Mouse (Mus musculus) embryonic facial prominence, embryonic 13.5 days (tissue): ENCODE measurements around the gene Yeats2. TPM values are rescaled to one million over a fixed set of nuclear protein-coding genes. Genes with fewer than 3 reads are reported as not detected.

Experiments used
- ATAC-seq: fragments of 200-750 bp; cut with Nextera tagmentation; 2 replicates; pipeline ENCODE4 v1.8.0; 2017; ENCODE audit warnings: low read depth; ENCODE audit not compliant: insufficient number of reproducible peaks, insufficient read depth, low FRiP score, low TSS enrichment
- H3K27ac ChIP-seq: fragments of 300-500 bp; sonication (generic); 2 replicates; pipeline ENCODE4 v1.5.1; 2015; ENCODE audit warnings: moderate library complexity, mild to moderate bottlenecking, inconsistent platforms
- H3K27me3 ChIP-seq: fragments of 300-500 bp; sonication (generic); 2 replicates; pipeline ENCODE4 v1.6.1; 2015; ENCODE audit warnings: mild to moderate bottlenecking, inconsistent platforms
- H3K36me3 ChIP-seq: fragments of 300-500 bp; sonication (generic); 2 replicates; pipeline ENCODE4 v1.6.1; 2015; ENCODE audit warnings: mild to moderate bottlenecking, inconsistent platforms
- H3K4me1 ChIP-seq: fragments of 300-500 bp; sonication (generic); 2 replicates; pipeline ENCODE4 v1.6.1; 2015; ENCODE audit warnings: inconsistent platforms
- H3K4me2 ChIP-seq: fragments of 300-500 bp; sonication (generic); 2 replicates; pipeline ENCODE4 v1.6.1; 2015; ENCODE audit warnings: moderate library complexity, mild to moderate bottlenecking, inconsistent platforms
- H3K4me3 ChIP-seq: fragments of 300-500 bp; sonication (generic); 2 replicates; pipeline ENCODE4 v1.5.1; 2015; ENCODE audit warnings: mild to moderate bottlenecking, inconsistent platforms
- H3K9ac ChIP-seq: fragments of 300-500 bp; sonication (generic); 2 replicates; pipeline ENCODE4 v1.6.1; 2015; ENCODE audit warnings: mild to moderate bottlenecking, inconsistent platforms
- H3K9me3 ChIP-seq: fragments of 300-500 bp; sonication (generic); 2 replicates; pipeline ENCODE4 v1.6.1; 2016; ENCODE audit warnings: inconsistent platforms
- WGBS: fragments of 180-500 bp; shearing (Covaris S2); methylation state at CpG from one replicate; pipeline ENCODE4 v1.1.7; 2015; ENCODE audit warnings: mixed read lengths; 5-methylcytosine and 5-hydroxymethylcytosine counted together
- polyA plus RNA-seq: library from polyadenylated mRNA; unstranded; fragments of >200 nt; fragmentation: Nextera tagmentation; extraction: Ambion mirVana; gene quantifications from 2 replicates; pipeline ENCODE4 v1.2.1, GENCODE M21; 2015

Gene Yeats2
- polyA plus RNA-seq, 1 experiment from 2014 or later = 40.3 TPM

DNA sequence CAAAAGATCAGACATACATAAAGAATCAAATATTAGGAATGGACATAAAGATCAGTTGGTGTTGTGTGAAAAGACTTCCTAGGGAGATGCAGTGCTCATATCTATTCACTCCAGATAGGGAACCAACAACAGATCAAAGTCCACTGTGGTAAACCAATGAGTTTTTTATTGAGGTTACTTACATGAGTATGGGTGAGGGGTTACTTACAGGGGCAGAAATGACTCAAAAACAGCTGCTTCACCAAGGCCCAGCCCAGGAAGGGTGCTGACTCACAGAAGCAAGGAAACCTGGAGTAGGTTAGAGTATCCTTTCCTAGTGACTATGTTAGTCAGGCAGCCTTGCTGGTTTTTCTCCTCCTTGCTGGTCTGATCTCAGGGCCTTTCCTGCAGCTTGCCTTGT lies 51.2 kb downstream of the Yeats2 start:
- H3K9me3 ChIP-seq = no peaks in the 10 kb centered on the region
- no peaks in the 10 kb centered on the region for H3K27me3 ChIP-seq
- H3K9ac ChIP-seq = no peak overlapping the region
- H3K36me3 ChIP-seq = peaks cover 90% of the 10 kb centered on the region
- ATAC-seq = no peak
- no peaks in the 10 kb centered on the region for H3K4me1 ChIP-seq
- no peak overlapping the region for H3K4me2 ChIP-seq
- no peak overlapping the region for H3K27ac ChIP-seq
- H3K4me3 ChIP-seq = no peak overlapping the region

DNA sequence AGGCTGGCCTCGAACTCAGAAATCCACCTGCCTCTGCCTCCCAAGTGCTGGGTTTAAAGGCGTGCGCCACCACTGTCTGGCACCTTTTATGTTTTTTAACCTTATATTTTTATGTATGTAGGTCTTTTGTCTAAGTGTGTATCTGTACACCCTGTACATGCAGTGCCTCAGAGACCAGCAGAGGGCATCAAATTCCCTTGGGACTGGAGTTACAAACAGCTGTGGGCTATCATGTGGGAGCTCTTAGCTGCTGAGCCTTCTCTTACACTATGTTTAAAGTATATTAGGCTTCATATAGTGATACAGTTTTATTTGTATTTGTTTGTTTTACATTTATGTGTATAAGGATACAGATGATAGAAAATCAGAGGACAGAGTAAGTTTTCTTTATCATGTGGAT lies 54.7 kb downstream of the Yeats2 start:
- H3K4me3 ChIP-seq = no peak overlapping the region
- no peaks in the 10 kb centered on the region for H3K9me3 ChIP-seq
- peaks cover 90% of the 10 kb centered on the region for H3K36me3 ChIP-seq
- no peak overlapping the region for H3K27ac ChIP-seq
- H3K4me2 ChIP-seq = no peak overlapping the region
- no peak for ATAC-seq
- H3K27me3 ChIP-seq = no peaks in the 10 kb centered on the region
- H3K4me1 ChIP-seq = no peaks in the 10 kb centered on the region
- H3K9ac ChIP-seq = no peak overlapping the region
- WGBS = 92% methylated on average over 3 of the region's 3 CpGs

DNA sequence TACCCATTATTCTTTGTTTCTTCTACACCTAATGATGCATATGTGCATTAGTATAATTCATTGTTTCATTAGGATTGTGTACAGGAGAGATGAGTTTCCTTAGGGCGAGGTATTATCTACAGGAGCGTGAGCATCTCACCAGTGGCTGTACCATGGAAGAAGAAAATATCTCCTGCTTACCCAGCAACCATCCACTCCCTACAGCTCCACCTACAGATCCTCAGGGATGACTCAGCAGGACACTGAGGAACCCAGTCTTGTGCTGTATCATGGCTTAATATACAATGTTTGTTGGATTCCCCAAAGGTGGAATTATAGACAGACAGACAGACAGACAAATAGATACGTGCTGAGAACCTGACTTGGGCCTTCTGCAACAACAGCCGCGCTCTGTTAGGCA lies 56.1 kb downstream of the Yeats2 start:
- WGBS = 94% methylated on average over 5 of the region's 5 CpGs
- H3K9me3 ChIP-seq = no peaks in the 10 kb centered on the region; the same call in 1 of the 2 replicates
- no peak for ATAC-seq
- H3K36me3 ChIP-seq = peaks cover 90% of the 10 kb centered on the region
- H3K27me3 ChIP-seq = no peaks in the 10 kb centered on the region
- H3K9ac ChIP-seq = no peak overlapping the region
- H3K4me3 ChIP-seq = no peak overlapping the region
- H3K4me1 ChIP-seq = no peaks in the 10 kb centered on the region
- no peak overlapping the region for H3K4me2 ChIP-seq
- H3K27ac ChIP-seq = no peak overlapping the region

DNA sequence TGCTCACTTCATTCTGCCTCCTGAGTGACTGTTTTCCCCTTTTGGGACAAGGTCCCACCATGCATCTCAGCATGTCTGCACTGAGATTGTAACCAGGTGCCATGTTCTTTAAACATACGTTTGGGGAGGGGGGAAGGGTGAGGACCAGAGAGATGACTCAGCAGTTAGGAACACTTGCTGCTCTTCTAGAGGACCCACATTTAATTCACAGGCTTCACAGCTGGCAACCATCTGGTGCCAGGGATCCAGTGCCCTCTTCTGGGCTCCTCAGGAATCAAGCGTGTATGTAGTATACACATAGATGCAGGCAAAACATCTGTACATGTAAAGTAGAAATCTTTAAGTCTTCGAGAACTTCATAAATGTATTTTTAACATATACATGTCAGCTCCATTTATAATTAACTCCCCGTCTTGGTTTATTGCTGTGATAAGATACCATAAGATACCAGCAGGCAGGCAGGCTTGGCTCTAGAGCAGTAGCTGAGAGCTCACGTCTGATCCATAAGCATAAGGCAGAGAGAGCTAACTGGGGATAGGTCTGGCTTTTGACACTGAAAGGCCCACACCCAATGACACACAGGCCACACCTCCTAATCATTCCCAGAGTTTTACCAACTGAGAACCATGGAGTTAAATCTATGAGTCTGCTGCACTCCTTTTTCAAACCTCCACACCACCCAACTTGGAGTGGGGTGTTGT lies 58.8 kb downstream of the Yeats2 start:
- Histone ChIP-seq H3K9ac (no peak overlapping the region), H3K4me2 (no peak overlapping the region), H3K4me1 (no peaks in the 10 kb centered on the region), H3K9me3 (no peaks in the 10 kb centered on the region; the same call in 1 of the 2 replicates), H3K27me3 (no peaks in the 10 kb centered on the region), H3K27ac (no peak overlapping the region), H3K36me3 (peaks cover 86% of the 10 kb centered on the region), H3K4me3 (no peak overlapping the region)
- ATAC-seq = no peak
- WGBS = 75% methylated on average over 5 of the region's 5 CpGs

DNA sequence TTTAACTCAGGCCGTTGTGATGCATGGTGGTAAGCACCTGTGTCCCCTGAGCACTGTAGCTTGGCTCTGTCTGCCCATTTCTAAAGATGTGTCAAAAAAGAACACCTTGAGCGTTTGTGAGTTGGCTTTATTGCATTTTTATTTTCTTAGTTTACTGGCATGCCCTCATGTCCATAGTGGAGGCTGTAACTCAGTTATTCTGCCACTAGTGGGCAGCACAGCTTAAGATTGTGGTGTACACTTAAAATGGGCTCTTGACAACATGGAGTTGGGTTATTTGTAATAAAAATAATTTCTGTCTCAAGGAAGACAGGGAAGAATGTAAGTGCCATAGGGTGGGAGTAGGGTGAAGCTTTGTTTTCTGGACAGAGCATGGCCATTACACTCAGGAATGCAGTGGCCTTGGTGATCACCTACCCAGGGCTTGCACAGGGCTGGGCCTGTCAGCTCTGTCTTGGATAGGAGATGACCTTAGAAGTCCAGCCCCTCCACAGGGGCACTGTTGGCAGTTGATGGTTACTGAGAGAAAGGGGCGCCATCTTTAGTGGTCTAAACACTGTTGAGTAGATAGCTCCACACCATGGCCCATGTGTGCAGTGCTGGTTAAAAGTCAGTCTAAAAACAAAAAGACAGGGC lies 72.8 kb downstream of the Yeats2 start:
- Histone ChIP-seq H3K27ac (no peak overlapping the region), H3K27me3 (no peaks in the 10 kb centered on the region), H3K36me3 (peaks cover 85% of the 10 kb centered on the region), H3K4me2 (no peak overlapping the region), H3K9me3 (no peaks in the 10 kb centered on the region), H3K4me3 (no peak overlapping the region), H3K9ac (no peak overlapping the region), H3K4me1 (no peaks in the 10 kb centered on the region)
- 93% methylated on average over 3 of the region's 3 CpGs for WGBS
- ATAC-seq = no peak

DNA sequence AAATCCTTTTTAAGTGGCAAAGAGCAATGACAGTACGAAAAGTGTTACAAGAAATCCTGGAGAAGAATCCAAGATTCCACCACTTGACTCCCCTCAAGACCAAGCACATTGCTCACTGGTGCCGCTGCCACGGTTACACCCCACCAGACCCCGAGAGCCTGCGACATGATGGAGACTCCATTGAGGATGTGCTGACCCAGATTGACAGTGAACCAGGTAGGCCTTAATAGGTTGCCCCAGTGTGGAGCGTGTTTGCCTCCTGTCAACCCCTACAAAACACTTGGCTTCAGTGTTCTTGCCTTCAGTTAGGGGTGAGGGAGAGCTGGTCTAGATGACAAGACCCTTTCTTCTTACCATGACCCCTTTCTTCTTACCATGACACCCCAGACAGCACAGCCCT lies 81.9 kb downstream of the Yeats2 start:
- 95% methylated on average over 6 of the region's 6 CpGs for WGBS

DNA sequence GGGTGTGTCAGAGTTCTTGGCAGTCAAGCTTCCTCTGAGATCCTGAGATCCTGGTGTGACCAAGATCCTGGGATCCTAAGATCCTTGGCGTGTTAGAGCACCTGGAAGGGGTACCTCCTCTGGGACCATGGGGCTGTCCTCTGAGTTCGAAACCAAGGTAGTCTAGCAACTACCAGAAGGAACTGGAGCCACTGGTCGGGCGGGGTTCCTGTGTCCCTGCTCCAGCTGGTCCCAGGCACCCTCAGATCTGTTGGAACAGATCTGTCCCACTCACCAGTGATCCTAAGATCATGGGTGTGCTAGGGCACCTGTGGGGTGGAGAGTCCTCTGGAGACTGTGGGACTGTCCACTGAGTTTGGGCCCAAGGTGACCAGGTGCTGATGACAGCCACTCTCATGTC lies 85.8 kb downstream of the Yeats2 start:
- no peak overlapping the region for H3K9ac ChIP-seq
- no peaks in the 10 kb centered on the region for H3K27me3 ChIP-seq
- no peaks in the 10 kb centered on the region for H3K4me1 ChIP-seq
- no peak overlapping the region for H3K4me2 ChIP-seq
- peaks cover 87% of the 10 kb centered on the region for H3K36me3 ChIP-seq
- WGBS = 97% methylated on average over 4 of the region's 4 CpGs
- no peak for ATAC-seq
- no peaks in the 10 kb centered on the region for H3K9me3 ChIP-seq
- no peak overlapping the region for H3K27ac ChIP-seq
- H3K4me3 ChIP-seq = no peak overlapping the region

More for the DNA sequence above, 81.9 kb downstream of the Yeats2 start:
- no peak for ATAC-seq
- H3K4me3 ChIP-seq = no peak overlapping the region
- H3K9me3 ChIP-seq = no peaks in the 10 kb centered on the region
- no peaks in the 10 kb centered on the region for H3K4me1 ChIP-seq
- H3K36me3 ChIP-seq = peaks cover 87% of the 10 kb centered on the region
- no peak overlapping the region for H3K27ac ChIP-seq
- no peak overlapping the region for H3K9ac ChIP-seq
- no peaks in the 10 kb centered on the region for H3K27me3 ChIP-seq
- no peak overlapping the region for H3K4me2 ChIP-seq

DNA sequence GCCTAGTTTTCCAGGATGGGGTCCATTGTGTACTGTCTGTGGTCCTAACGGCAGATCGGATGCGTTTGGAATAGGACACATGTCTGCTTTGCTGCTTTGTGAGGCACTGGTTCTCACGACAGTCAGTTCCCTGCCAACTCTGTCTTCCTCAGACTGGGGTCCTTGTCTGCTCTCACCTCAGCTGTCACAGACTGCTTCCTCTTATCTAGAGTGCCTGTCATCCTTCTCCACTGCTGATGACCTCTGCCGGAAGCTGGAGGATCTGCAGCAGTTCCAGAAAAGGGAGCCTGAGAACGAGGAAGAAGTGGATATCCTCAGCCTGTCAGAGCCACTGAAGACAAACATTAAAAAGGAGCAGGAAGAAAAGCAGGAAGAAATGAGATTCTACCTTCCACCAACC lies 86.6 kb downstream of the Yeats2 start:
- WGBS = 83% methylated on average over 6 of the region's 6 CpGs
- no peaks in the 10 kb centered on the region for H3K27me3 ChIP-seq
- H3K4me1 ChIP-seq = no peaks in the 10 kb centered on the region
- no peak overlapping the region for H3K4me2 ChIP-seq
- no peak for ATAC-seq
- no peaks in the 10 kb centered on the region for H3K9me3 ChIP-seq
- H3K4me3 ChIP-seq = no peak overlapping the region
- H3K9ac ChIP-seq = no peak overlapping the region
- H3K27ac ChIP-seq = no peak overlapping the region
- H3K36me3 ChIP-seq = peaks cover 83% of the 10 kb centered on the region

DNA sequence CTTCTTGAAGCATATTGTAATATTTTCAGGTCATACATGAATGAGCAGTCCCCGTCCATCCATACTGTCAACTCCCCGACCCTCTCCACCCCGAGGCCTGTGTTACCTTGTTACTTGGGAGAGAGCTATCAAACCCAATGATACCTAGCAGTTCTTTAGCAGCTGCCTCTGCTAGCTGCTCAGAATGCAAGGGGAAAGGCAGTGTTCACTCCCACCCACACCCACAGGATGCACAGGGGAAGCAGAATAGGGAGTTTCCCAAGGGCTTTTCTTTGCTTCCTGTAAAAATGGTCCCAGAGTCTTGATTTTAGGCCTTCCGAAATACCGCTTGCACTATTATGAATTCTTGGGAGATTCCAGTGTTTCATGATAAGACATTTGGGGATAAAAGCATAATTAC lies 87.3 kb downstream of the Yeats2 start:
- Histone ChIP-seq H3K4me3 (no peak overlapping the region), H3K4me1 (no peaks in the 10 kb centered on the region), H3K36me3 (peaks cover 82% of the 10 kb centered on the region), H3K9ac (no peak overlapping the region), H3K27me3 (no peaks in the 10 kb centered on the region), H3K27ac (no peak overlapping the region), H3K4me2 (no peak overlapping the region), H3K9me3 (no peaks in the 10 kb centered on the region)
- no peak for ATAC-seq
- 94% methylated on average over 5 of the region's 5 CpGs for WGBS

DNA sequence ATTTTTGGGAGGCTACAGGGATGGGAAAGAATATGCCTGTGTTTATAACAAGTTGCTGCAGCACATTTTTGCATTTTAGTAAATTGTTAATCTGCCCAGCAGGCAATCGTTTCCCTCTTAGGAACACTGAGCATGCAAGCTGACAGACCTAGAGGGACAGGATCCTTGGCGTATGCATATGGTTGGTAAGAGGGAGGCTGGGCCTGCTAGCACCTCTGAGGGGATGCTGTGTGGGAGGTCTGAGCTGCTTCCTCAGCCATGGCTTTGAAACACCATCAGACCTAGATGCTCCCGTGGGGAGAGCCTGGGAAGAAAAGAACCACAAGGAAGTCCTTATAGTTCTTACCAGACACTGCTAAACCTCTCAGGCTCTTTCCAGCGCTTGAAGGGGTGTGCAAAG lies 93.5 kb downstream of the Yeats2 start:
- Histone ChIP-seq H3K27me3 (0 out of 2 replicates have a peak, but pooled peaks cover 2% of the 10 kb centered on the region), H3K4me3 (no peak overlapping the region), H3K4me1 (no peaks in the 10 kb centered on the region), H3K9me3 (no peaks in the 10 kb centered on the region), H3K4me2 (no peak overlapping the region), H3K9ac (no peak overlapping the region), H3K27ac (no peak overlapping the region), H3K36me3 (peaks cover 47% of the 10 kb centered on the region)
- no peak for ATAC-seq
- WGBS = 59% methylated on average over 4 of the region's 4 CpGs

DNA sequence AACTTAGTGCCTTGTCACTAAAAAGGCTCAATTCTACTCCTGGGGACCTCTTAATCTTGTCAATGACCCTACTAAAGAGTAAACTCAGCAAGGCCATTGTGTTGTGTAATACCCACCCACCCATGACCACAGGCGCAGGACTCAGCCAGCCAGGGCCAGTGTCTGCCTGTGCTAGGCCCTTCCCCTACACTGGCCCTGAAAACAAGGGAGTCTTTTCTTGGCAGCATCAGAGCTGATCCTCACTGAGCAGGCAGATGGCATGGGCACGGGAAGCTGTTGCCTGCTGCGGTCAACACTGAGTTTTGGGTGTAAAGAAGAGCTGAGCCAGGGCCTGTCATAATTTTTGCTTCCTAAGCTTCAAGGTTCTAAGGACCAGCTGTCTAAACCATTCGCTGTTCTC lies 96.6 kb downstream of the Yeats2 start:
- H3K4me1 ChIP-seq = no peaks in the 10 kb centered on the region
- peaks cover 17% of the 10 kb centered on the region for H3K27me3 ChIP-seq
- no peak overlapping the region for H3K4me2 ChIP-seq
- no peak overlapping the region for H3K9ac ChIP-seq
- ATAC-seq = no peak
- no peaks in the 10 kb centered on the region for H3K9me3 ChIP-seq
- no peak overlapping the region for H3K27ac ChIP-seq
- H3K4me3 ChIP-seq = no peak overlapping the region
- 59% methylated on average over 4 of the region's 4 CpGs for WGBS
- H3K36me3 ChIP-seq = peaks cover 22% of the 10 kb centered on the region

DNA sequence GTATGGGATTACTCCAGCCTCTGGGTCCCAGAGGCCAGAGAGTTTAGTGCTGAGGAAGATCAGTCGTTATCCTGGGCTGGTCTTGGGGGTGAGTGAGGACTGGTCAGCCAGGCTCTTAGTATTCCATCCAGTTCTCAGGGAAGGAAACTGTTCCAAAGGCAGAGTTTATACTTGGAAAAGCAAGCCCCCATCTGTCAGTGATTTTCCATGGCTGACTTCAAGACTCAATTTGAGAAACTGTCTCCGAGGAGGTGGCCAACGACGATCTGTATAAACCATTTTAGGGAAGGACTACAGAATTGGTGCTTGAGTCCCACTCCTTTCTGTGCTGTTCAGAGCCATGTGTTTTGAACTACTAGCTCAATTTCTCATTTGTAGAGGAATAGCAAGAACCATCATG lies 97.8 kb downstream of the Yeats2 start:
- H3K4me1 ChIP-seq = no peaks in the 10 kb centered on the region
- no peak for ATAC-seq
- 69% methylated on average over 4 of the region's 4 CpGs for WGBS
- no peaks in the 10 kb centered on the region for H3K9me3 ChIP-seq
- peaks cover 19% of the 10 kb centered on the region for H3K27me3 ChIP-seq
- H3K27ac ChIP-seq = no peak overlapping the region
- no peak overlapping the region for H3K9ac ChIP-seq
- H3K4me3 ChIP-seq = no peak overlapping the region
- H3K36me3 ChIP-seq = peaks cover 13% of the 10 kb centered on the region
- H3K4me2 ChIP-seq = no peak overlapping the region
